Mouse (Mus musculus) granulocyte monocyte progenitor cell, adult 5-6 weeks (primary cell): Measurements from ENCODE around the gene Mfap3l. TPM values are rescaled to one million over a fixed set of nuclear protein-coding genes. Genes with fewer than 3 reads are reported as not detected.
"Not testable (repeated sequence)": the region's sequence is repeated elsewhere in the genome, so short reads cannot be mapped to it uniquely, and the experiment has no call there.

ENCODE experiments used
- ATAC-seq: replicated peaks from 2 replicates; pipeline ENCODE4 v1.8.0; 2016; ENCODE audit warnings: mild to moderate bottlenecking, moderate TSS enrichment, inconsistent platforms; ENCODE audit not compliant: poor library complexity, severe bottlenecking
- total RNA-seq, 2 experiments: library from RNA; stranded (forward) in 1 of 2; stranded (reverse) in 1 of 2; fragments of 200-712, 200-1000 nt in 1 of 2; fragments of >200 nt in 1 of 2; fragmentation: Nextera tagmentation in 1 of 2; gene quantifications; 2 replicates each; pipeline ENCODE4 v1.2.3; 2014 to 2017

Gene Mfap3l
- total RNA-seq, 2 experiments from 2014 or later = 2.9 to 4.9 TPM

GRCm38 (mm10) chr8:60647291-60647690, 14.7 kb downstream of the Mfap3l start:
- ATAC-seq = no peak

- ATAC-seq = no peak
Measured at GRCm38 (mm10) chr8:60649081-60649480, 16.5 kb downstream of the Mfap3l start.

DNA sequence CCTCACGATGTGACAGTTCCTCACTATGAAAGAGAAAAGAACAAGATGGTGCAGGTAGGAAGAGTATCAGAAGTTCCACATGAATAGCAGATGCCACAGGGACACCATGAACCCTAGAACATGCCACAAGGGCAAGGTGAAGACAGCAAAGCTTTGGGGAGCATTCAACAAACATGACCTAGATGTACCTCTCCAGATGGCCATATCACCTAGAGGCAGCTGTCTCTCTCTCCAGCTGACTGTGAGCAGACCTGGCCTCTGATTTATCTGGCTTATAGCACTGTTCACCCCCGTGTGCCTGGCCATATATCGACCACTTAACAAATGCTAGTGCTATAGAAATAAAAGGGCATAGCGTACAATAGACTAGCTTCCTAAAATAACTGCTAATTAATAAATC, 17.5 kb downstream of the Mfap3l start:
- no peak for ATAC-seq

DNA sequence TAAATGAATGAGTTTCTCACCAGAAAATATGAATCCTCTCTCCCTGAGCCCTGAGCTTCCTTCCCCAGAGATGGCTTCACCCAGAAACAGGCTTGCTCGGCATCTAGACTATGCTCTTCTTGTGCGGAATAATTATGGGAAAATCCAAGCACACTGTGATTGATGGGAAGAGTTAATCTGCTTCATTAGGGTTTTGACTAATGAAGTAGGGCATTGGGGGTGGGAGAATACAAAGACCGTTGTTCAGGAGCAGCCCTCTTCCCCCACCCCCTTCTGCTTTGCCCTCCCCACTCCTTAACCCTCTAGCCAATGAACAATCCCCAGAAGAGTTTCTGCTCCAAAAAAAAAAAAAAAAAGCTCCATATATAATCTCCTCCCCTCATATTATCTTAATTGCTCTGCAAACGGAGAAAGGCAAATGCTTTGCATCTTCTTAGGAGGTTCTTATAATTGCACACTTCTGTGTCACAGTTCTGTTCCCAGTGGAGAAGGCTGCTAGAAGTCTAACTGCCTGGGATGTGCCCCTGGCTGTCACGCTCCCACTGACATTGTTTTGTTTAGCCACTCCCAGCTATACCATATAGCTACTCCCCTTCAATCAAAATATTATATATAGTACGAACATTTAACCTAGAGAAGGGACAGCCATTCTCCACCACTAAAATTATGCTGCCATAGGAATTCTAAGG, 24.9 kb downstream of the Mfap3l start:
- no peak for ATAC-seq

- no peak for ATAC-seq
Measured at GRCm38 (mm10) chr8:60658114-60658500, 25.5 kb downstream of the Mfap3l start.

DNA sequence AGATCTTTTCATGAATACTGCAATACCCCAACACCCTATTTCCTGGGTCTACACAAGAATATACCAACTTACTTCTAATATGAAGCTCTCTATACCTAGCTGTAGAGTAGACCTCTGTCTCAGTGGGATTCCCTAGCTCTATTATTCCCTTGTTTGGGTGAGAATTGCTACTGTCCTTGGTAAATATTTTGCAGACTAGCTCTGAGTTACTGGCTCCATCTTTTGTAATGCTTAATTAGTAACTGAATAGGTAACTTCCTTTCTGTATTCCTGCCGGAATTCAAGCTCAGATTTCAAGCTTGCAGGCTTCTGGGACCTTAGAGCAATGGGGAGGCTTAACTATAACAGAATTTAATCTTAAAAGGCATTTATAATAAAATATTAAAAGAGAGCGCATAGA, 26.1 kb downstream of the Mfap3l start:
- ATAC-seq = not testable (repeated sequence)

GRCm38 (mm10) chr8:60659721-60660120, 27.1 kb downstream of the Mfap3l start:
- no peak for ATAC-seq

- no peak for ATAC-seq
Measured at GRCm38 (mm10) chr8:60661191-60661590, 28.6 kb downstream of the Mfap3l start.

GRCm38 (mm10) chr8:60663552-60663951, 30.9 kb downstream of the Mfap3l start:
- no peak for ATAC-seq

- no peak for ATAC-seq
Measured at GRCm38 (mm10) chr8:60665821-60666220, 33.2 kb downstream of the Mfap3l start.

GRCm38 (mm10) chr8:60666852-60667251, 34.2 kb downstream of the Mfap3l start:
- no peak for ATAC-seq

DNA sequence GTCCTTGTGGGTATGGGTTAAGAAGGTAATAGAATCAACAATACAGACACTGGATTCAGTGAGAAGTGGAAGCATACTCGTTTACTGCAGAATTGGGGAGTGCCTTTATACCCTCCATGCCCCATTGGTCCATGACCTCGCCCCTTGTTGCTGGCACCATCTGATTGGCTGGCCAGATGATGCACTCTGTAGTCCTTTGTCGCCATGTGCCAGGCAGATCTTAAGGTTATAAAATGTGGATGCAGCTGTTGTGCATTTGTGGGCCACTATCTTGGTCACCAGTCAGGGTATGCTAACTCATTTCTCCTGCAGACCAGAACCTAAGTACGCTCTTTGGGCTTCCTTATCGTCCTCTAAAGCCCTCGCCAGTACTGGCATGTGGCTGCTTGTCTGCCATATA, 46.0 kb downstream of the Mfap3l start:
- ATAC-seq = no peak

GRCm38 (mm10) chr8:60681811-60682210, 49.2 kb downstream of the Mfap3l start:
- ATAC-seq = no peak

- no peak for ATAC-seq
Measured at GRCm38 (mm10) chr8:60682340-60682739, 49.7 kb downstream of the Mfap3l start.

GRCm38 (mm10) chr8:60711516-60712086, 79.0 kb downstream of the Mfap3l start:
- ATAC-seq = no peak

DNA sequence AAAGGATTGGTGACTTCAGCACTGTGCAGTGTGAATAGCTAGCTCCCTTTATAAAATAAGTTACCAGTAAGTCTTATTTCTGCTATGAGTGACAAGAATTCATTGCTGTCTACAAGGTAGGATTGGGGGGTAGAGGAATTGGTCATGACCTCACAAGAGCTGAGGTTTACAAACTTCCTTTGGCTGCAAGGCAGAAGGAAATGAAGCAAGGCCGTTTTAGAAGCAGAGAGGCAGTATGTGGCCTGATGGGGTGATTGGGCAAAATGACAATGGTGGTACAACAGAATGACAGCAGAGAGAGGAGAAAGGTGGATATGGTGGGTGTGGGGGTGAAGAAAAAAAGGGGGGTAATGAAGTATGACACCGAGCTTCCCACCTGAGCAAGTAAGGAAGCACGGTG, 82.1 kb downstream of the Mfap3l start:
- ATAC-seq = peak; percentile 94

DNA sequence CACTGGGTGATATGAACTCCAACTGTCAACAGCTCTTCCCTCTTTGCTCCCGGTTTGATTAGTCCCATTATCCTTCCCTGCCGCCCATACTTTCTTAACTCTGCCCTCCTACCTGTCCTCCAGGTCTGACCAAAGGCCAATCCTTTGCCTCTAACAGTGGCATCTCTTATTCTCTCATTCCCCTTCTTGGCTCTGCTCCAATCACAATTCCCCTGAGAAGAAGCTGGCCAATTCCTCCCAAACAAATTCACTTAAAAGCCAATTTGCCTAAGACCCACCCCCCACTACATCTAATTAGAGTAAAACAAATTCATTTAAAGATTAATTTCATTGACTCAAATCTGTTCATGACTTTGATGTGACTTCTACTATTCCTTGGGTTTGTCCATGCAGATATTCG, 86.1 kb downstream of the Mfap3l start:
- ATAC-seq = no peak

Other genes starting within 250 kb of the Mfap3l start
- not detected in 2 replicates for gene Gm10283, start 129.6 kb upstream of the Mfap3l start, total RNA-seq (2014; fragmentation: Nextera tagmentation)
- gene Gm10283, start 129.6 kb upstream of the Mfap3l start, total RNA-seq (2017) = not detected in 2 replicates
- gene Aadat, start 126.9 kb upstream of the Mfap3l start, total RNA-seq (2014; fragmentation: Nextera tagmentation) = not detected in 2 replicates
- gene Aadat, start 126.9 kb upstream of the Mfap3l start, total RNA-seq (2017) = not detected in 2 replicates